Mouse (Mus musculus) cerebellum, adult 2 months (tissue): ENCODE data around the gene Tm9sf1. TPM values are rescaled to one million over a fixed set of nuclear protein-coding genes. Genes with fewer than 3 reads are reported as not detected.

Source experiments
- DNase-seq, 2 experiments: peaks; one replicate each; pipeline ENCODE4 v3.0.0; 2021
- H3K27ac ChIP-seq: fragments of 200-500 bp; 2 replicates; pipeline ENCODE4 v1.5.1; 2012; ENCODE audit warnings: low read length, control low read depth, inconsistent platforms; ENCODE audit not compliant: insufficient read depth
- H3K27me3 ChIP-seq: fragments of 200-500 bp; 2 replicates; pipeline ENCODE4 v1.6.1; 2012; ENCODE audit warnings: inconsistent platforms, mild to moderate bottlenecking, low read length, moderate library complexity; ENCODE audit not compliant: control insufficient read depth, insufficient read depth
- H3K4me1 ChIP-seq: fragments of 200-500 bp; 2 replicates; pipeline ENCODE4 v1.6.1; 2011; ENCODE audit warnings: low read length; ENCODE audit not compliant: control insufficient read depth, insufficient read depth
- H3K4me3 ChIP-seq: fragments of 200-500 bp; replicated peaks from 2 replicates; pipeline ENCODE3; 2011; ENCODE audit warnings: mild to moderate bottlenecking, low read depth, low read length, control low read depth; ENCODE audit not compliant: insufficient read depth
- CTCF ChIP-seq: fragments of 200-500 bp; IDR thresholded peaks from 2 replicates; pipeline ENCODE4 v1.5.1; 2011; ENCODE audit warnings: low read depth, mild to moderate bottlenecking, control low read depth, low read length, moderate library complexity, borderline replicate concordance; ENCODE audit not compliant: insufficient read depth
- POLR2A ChIP-seq: fragments of 200-500 bp; IDR thresholded peaks from 2 replicates; pipeline ENCODE4 v1.6.1; 2011; ENCODE audit warnings: low read length, control low read depth, borderline replicate concordance; ENCODE audit not compliant: insufficient read depth
- WGBS: fragments of 180-500 bp; shearing (Covaris S2); methylation state at CpG from one replicate; pipeline ENCODE4 v1.1.7; 2018; 5-methylcytosine and 5-hydroxymethylcytosine counted together
- polyA plus RNA-seq: library from polyadenylated mRNA; depleted of rRNA; stranded (reverse); fragments of >200 nt; gene quantifications from 2 replicates; pipeline ENCODE4 v1.2.3, GENCODE M21; 2012

Gene Tm9sf1
- polyA plus RNA-seq, 1 experiment = 35.3 TPM

- H3K27me3 ChIP-seq = no peaks in the 10 kb centered on the region
- H3K27ac ChIP-seq = peak overlapping the region; percentile 44
- H3K4me3 ChIP-seq = peak overlapping the region; percentile 66
- peak; percentile 68 to 70 for DNase-seq
- peaks cover 7% of the 10 kb centered on the region for H3K4me1 ChIP-seq
- TF ChIP-seq POLR2A (no peak), CTCF (no peak)
- WGBS = under 1% methylated on average over 23 of the region's 23 CpGs
Observed at GRCm38 (mm10) chr14:55634874-55635522, 8.6 kb downstream of the Tm9sf1 start.

DNA sequence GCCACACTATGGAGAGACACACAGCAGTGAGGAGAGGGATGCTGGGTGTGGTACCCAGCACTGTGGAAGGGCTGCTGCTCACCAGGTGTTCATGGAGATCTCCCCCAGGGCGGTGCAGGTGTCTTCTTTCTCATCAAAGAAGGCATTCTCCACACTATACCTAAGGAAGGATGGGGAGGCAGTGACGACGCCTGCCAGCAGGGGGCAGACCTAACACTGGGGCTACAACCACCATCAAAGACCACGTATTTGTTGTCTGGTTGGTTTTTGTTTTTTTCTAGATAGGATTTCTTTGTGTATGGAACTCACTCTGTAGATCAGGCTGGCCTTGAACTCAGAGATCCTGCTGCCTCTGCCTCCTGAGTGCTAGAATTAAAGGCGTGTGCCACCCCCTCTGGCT is 14.3 kb downstream of the Tm9sf1 start:
- TF ChIP-seq CTCF (peak; percentile 64; the same call in 1 of the 2 replicates), POLR2A (no peak)
- 46% methylated on average over 5 of the region's 5 CpGs for WGBS

GRCm38 (mm10) chr14:55628077-55628827 is 15.4 kb downstream of the Tm9sf1 start:
- no peaks in the 10 kb centered on the region for H3K27me3 ChIP-seq

More for the DNA sequence above, 14.3 kb downstream of the Tm9sf1 start:
- Histone ChIP-seq H3K27me3 (no peaks in the 10 kb centered on the region), H3K27ac (no peak overlapping the region), H3K4me1 (peaks cover 5% of the 10 kb centered on the region), H3K4me3 (no peak overlapping the region)
- DNase-seq = no peak

GRCm38 (mm10) chr14:55618486-55619195 is 25.0 kb downstream of the Tm9sf1 start:
- peaks cover 4% of the 10 kb centered on the region; the same call in 1 of the 2 replicates for H3K4me1 ChIP-seq
- H3K27ac ChIP-seq = peak overlapping the region; percentile 53
- 24% methylated on average over 22 of the region's 22 CpGs for WGBS
- TF ChIP-seq POLR2A (no peak), CTCF (no peak)
- DNase-seq = peak; percentile 44 to 53
- peak overlapping the region; percentile 58 for H3K4me3 ChIP-seq
- no peaks in the 10 kb centered on the region for H3K27me3 ChIP-seq

More at GRCm38 (mm10) chr14:55628077-55628827, 15.4 kb downstream of the Tm9sf1 start:
- Histone ChIP-seq H3K4me1 (no peaks in the 10 kb centered on the region), H3K27ac (no peak overlapping the region), H3K4me3 (no peak overlapping the region)
- no peak for TF ChIP-seq CTCF
- no peak for TF ChIP-seq POLR2A
- no peak for DNase-seq
- WGBS = 86% methylated on average over 27 of the region's 27 CpGs

GRCm38 (mm10) chr14:55617822-55618221 is 25.8 kb downstream of the Tm9sf1 start, which contains the start of gene Rec8:
Gene Rec8 (plus strand): TSS chr14:55618037.
- WGBS = 25% methylated on average over 21 of the region's 21 CpGs
- DNase-seq = peak; percentile 68 to 86
- peak; percentile 23; the same call in 1 of the 2 replicates for TF ChIP-seq CTCF
- peak; percentile 41; the same call in 1 of the 2 replicates for TF ChIP-seq POLR2A
- H3K4me1 ChIP-seq = peaks cover 4% of the 10 kb centered on the region; the same call in 1 of the 2 replicates
- H3K27ac ChIP-seq = peak within 1 kb of the TSS; percentile 61
- H3K27me3 ChIP-seq = no peaks in the 10 kb centered on the region
- H3K4me3 ChIP-seq = peak within 1 kb of the TSS; percentile 58

DNA sequence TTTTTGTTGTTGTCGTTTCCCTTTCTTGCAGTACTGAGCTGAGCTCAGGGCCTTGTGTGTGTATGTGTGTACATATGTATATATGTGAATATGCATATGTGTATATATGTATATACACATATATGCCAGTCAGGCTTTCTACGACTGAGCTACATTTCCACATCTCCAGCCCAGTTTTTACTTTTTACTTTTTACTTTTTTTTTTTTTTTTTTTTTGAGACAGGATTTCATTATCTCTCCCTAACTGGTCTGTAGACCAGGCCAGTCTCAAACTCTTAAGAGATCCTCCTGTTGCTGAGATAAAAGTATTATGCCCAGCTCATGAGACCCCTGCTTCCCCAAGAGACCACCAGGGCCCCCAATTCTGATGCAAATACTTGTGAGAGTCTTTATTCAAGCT is 26.8 kb downstream of the Tm9sf1 start:
- no peak for TF ChIP-seq POLR2A
- TF ChIP-seq CTCF = no peak
- H3K4me3 ChIP-seq = no peak overlapping the region
- WGBS = 90% methylated on average over 2 of the region's 2 CpGs
- peaks cover 4% of the 10 kb centered on the region; the same call in 1 of the 2 replicates for H3K4me1 ChIP-seq
- H3K27me3 ChIP-seq = no peaks in the 10 kb centered on the region
- DNase-seq = no peak
- no peak overlapping the region for H3K27ac ChIP-seq

DNA sequence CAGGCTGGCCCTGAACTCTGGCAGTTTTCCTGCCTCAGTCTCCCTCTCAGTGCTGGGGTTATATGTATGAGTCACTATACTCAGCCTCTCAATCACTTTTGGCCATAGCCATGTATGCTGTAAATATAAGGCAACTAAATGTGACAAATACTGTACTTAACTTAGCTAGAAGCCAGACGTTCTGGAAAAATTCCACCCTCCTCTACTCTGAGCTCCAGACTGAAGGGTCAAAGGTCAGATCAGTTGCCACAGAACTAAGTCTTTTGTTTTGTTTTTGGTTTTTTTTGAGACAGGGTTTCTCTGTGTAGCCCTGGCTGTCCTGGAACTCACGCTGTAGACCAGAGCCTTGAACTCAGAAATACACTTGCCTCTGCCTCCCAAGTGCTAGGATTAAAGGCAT is 27.7 kb downstream of the Tm9sf1 start:
- no peak for DNase-seq
- TF ChIP-seq CTCF (no peak), POLR2A (no peak)
- Histone ChIP-seq H3K4me1 (peaks cover 4% of the 10 kb centered on the region; the same call in 1 of the 2 replicates), H3K4me3 (no peak overlapping the region), H3K27me3 (no peaks in the 10 kb centered on the region), H3K27ac (no peak overlapping the region)
- 72% methylated on average over 2 of the region's 2 CpGs for WGBS
